Mouse (Mus musculus): ENCODE data around the gene Igsf21. TPM values are rescaled to one million over a fixed set of nuclear protein-coding genes. Genes with fewer than 3 reads are reported as not detected.

Gene Igsf21
- polyA plus RNA-seq, 1 experiment from 2014 or later: 55.7 TPM

DNA sequence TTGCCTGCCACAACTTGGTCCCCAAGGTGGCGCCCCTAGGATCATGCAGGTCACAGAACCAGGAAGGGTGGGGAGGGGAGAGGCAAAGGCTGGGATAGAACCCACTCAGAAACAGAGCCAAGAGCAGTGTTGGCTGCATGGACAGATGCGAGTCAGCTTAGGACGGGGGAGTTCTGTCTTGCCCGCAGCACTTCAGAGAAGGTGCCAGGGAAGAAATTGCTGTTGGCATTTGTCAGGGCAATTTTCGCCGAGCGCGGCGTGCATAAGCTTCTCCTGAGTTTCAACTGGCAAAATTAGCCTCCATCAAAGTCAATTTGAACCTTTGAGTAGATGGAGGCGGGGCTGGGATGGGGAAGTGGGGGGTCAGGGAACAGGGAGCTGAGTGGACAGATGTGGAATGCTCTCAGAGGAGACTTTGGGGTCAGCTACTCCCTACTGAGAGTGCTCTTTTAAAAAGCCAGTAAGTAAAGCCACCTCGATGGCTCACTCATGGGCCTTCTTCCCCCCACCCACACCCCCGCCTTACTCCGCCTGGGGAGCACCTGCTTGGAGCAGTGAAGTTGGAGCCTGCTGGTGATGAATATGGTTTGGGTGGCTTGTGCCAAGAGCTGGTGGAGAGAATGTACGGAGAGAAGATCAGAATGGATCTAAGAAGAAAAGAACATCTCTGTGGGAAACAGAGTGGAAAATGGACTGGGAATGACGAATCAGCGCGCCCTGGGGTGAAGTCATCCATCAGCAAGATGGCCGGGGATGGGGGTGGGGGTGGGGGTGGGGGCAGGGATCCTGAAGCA lies 12.0 kb downstream of the Igsf21 start:
- Histone ChIP-seq H3K36me3 (no peaks in the 10 kb centered on the region), H3K4me3 (no peak overlapping the region), H3K27me3 (no peaks in the 10 kb centered on the region), H3K9ac (no peak overlapping the region), H3K4me2 (no peak overlapping the region), H3K27ac (replicated peaks) (no peak overlapping the region), H3K4me1 (replicated peaks) (peaks cover 31% of the 10 kb centered on the region), H3K9me3 (no peaks in the 10 kb centered on the region)
- ATAC-seq (ENCODE audit: low read depth): no peak
- 59% methylated on average over 18 of the region's 18 CpGs for WGBS

DNA sequence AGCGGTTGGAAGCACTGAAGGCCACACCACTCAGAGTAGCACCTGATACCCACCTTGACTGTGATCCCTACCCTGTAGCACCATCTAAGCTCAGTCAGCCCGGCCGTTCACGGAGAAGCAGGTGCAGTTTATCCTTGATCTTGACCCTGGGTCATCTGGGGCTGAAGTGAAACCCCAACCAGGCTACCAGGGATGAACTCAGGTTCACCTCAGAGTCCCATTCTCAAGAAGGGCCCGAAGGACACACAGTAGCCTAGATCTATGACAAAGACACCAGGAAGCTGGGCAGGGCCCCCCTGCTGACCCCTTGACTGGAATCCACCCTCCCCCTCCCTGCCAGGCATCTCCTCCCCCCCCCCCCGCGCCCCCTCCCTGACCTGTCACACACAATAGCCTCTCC lies 18.7 kb downstream of the Igsf21 start:
- Histone ChIP-seq H3K36me3 (no peaks in the 10 kb centered on the region), H3K4me3 (no peak overlapping the region), H3K4me1 (replicated peaks) (peaks cover 54% of the 10 kb centered on the region), H3K9me3 (no peaks in the 10 kb centered on the region), H3K9ac (no peak overlapping the region), H3K4me2 (no peak overlapping the region), H3K27ac (replicated peaks) (no peak overlapping the region; the same call in 1 of the 2 replicates), H3K27me3 (no peaks in the 10 kb centered on the region; the same call in 1 of the 2 replicates)
- 44% methylated on average over 5 of the region's 7 CpGs for WGBS
- ATAC-seq (ENCODE audit: low read depth): no peak

DNA sequence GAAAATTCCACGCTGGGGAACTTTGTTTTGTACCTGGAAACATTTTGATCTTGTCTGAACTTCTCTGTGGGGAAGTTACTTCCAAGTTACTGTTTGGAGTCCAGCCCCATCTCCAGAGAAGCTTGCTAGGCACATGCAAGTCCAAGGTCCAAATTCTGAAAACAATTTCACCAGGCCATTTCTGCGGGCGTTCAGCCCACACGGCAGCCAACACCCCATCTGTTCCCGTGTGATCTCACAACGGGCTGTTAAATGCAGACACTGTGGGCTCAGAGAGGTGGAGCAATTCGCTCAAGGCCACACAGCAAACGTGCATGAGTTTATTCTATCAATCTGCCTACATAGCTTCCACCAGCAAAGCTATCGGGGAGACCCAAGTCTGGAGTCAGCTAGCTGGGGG lies 21.4 kb downstream of the Igsf21 start:
- ATAC-seq (ENCODE audit: low read depth): no peak
- no peak overlapping the region for H3K4me3 ChIP-seq
- H3K9me3 ChIP-seq: no peaks in the 10 kb centered on the region
- no peak overlapping the region for H3K27ac ChIP-seq (replicated peaks)
- 68% methylated on average over 9 of the region's 9 CpGs for WGBS
- H3K4me1 ChIP-seq (replicated peaks): peaks cover 79% of the 10 kb centered on the region
- H3K4me2 ChIP-seq: no peak overlapping the region
- no peaks in the 10 kb centered on the region for H3K36me3 ChIP-seq
- H3K27me3 ChIP-seq: no peaks in the 10 kb centered on the region; the same call in 1 of the 2 replicates
- no peak overlapping the region for H3K9ac ChIP-seq

DNA sequence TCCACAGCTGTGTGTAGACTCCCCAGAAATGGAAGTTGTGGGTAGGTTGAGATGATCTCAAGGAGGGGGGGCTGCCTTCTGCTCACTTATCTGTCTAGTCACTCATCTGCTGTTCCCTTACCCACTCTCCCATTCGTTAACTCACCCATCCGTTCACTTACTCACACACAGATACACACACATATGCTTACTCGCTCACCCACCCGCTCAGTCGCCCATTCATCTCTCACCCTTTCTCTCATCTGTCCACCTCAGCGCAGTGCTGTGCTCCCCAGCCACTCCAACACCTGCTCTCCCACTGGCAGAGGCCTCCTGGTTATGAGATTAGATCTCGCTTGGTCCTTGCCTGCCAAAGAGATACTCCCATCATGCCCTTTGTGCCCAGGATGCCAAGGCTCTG lies 22.1 kb downstream of the Igsf21 start:
- no peak overlapping the region for H3K4me2 ChIP-seq
- H3K36me3 ChIP-seq: no peaks in the 10 kb centered on the region
- H3K27ac ChIP-seq (replicated peaks): peak overlapping the region; percentile 52; the same call in 1 of the 2 replicates
- H3K9me3 ChIP-seq: no peaks in the 10 kb centered on the region
- no peak overlapping the region for H3K4me3 ChIP-seq
- 74% methylated on average over 7 of the region's 7 CpGs for WGBS
- H3K27me3 ChIP-seq: no peaks in the 10 kb centered on the region; the same call in 1 of the 2 replicates
- no peak overlapping the region for H3K9ac ChIP-seq
- peaks cover 79% of the 10 kb centered on the region for H3K4me1 ChIP-seq (replicated peaks)
- no peak for ATAC-seq (ENCODE audit: low read depth)

DNA sequence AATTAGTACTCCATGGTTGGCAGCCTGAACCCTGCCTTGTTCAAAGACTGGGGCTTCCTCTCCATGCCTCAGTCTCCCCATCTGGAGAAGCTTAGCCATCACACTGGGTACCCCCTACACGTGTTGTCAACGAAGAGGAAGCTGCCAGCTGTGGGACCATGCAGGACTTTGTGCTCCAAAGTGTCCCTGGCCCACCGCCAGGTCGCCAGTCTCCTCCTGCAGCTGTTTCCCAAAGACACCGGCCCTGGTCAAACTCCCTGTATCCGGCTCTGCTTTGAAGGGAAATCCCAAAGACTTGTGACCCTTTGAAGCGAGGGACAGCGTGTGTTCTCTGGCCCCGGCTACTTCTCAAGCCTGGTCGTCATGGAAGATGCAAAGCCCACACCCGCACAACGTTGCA lies 23.5 kb downstream of the Igsf21 start:
- no peak overlapping the region for H3K4me3 ChIP-seq
- no peaks in the 10 kb centered on the region for H3K9me3 ChIP-seq
- H3K36me3 ChIP-seq: no peaks in the 10 kb centered on the region
- no peak overlapping the region for H3K9ac ChIP-seq
- no peak overlapping the region for H3K27ac ChIP-seq (replicated peaks)
- H3K27me3 ChIP-seq: no peaks in the 10 kb centered on the region; the same call in 1 of the 2 replicates
- 55% methylated on average over 12 of the region's 12 CpGs for WGBS
- H3K4me2 ChIP-seq: no peak overlapping the region
- peaks cover 79% of the 10 kb centered on the region for H3K4me1 ChIP-seq (replicated peaks)
- ATAC-seq (ENCODE audit: low read depth): no peak

DNA sequence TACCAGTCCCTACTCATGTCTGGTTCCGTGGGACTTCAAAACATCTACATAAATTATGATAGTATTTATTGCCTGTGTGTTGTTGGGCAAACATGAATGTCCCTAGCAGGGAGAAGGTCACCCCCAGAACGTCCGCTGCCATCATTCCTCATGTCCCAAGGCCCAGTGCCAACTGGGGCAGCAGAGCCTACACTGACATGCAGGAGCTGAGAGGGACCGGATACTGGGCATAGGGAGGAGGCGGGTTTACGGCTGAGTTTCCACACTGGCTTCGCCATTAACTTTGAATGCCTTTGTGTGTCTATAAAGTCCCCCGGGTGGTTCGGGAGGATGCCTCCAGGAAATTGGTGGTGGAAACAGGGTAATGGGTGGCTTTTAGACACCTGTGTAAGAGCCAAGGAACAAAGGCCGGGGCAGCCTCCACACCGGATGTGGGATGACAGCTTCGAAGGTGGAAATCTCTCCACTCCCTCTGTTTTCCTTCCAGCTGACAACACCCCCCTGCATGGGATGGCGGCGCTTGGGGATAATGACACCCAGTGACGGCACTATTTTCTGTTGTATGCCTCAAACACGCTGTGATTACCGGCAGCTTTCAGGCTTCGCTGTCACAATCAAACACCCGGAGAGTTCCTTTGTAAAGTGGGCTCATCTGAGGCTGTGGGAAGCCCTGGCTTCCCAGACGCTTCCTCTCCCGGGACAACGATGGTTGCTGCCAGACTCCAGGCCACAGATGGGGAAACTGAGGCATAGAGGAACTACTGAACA lies 26.1 kb downstream of the Igsf21 start:
- no peak for ATAC-seq (ENCODE audit: low read depth)
- H3K9ac ChIP-seq: no peak overlapping the region
- H3K4me1 ChIP-seq (replicated peaks): peaks cover 75% of the 10 kb centered on the region
- 0 out of 2 replicates have a peak overlapping the region, but pooled peaks have one; percentile 5 for H3K4me2 ChIP-seq
- H3K27me3 ChIP-seq: no peaks in the 10 kb centered on the region
- no peaks in the 10 kb centered on the region for H3K36me3 ChIP-seq
- WGBS: 12% methylated on average over 22 of the region's 22 CpGs
- no peaks in the 10 kb centered on the region for H3K9me3 ChIP-seq
- no peak overlapping the region for H3K4me3 ChIP-seq
- H3K27ac ChIP-seq (replicated peaks): peak overlapping the region; percentile 64

DNA sequence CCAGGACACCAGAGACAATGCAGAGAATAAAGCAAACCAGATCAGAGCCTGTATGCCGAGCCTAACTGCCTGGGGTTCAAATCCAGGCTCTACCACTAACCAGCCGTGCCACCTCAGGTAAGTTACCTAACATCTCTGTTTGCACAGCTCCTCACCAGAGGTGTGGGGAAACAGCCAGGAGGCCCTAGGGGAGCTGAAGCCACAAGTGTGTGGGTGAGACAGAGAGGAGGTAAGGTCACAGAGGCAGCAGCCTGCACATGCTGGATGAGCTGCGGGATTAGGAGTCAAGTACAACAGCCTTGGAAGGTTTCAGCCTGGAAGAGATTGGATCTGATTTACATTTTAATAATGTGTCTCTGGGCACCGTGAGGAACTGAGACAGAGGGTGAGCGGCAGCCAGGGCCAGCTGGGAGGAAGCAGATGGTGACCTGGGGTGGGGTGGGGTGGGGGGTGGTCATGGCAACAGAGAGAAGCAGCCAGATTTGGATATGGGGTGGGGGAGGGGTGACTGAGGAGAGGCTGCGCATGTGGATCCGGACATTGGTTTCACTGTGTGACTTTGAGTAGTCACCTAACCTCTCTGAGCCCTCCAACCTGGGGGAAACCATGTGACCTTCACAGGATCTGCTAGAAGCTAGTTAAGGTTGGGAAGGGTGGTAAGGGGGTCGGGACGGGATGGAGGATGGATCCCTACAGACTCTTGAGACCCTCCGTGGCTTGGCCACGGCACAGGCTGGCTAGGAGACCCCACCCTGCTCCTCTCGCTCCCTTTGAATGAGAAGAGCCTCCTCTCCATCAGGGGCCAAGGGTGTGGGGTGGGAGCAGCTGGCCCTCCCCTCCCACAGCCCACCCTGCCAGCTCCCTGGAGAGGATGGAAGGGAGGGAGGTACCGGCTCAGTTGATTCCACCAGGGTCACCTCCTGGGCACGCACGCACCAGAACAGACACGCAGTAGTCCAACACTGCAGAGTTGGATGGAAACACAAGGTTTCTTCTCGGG lies 27.4 kb downstream of the Igsf21 start:
- Histone ChIP-seq H3K36me3 (no peaks in the 10 kb centered on the region), H3K9ac (no peak overlapping the region), H3K4me2 (no peak overlapping the region), H3K27ac (replicated peaks) (peak overlapping the region; percentile 68), H3K27me3 (no peaks in the 10 kb centered on the region), H3K9me3 (no peaks in the 10 kb centered on the region), H3K4me1 (replicated peaks) (peaks cover 82% of the 10 kb centered on the region), H3K4me3 (no peak overlapping the region)
- peak; percentile 42; the same call in 1 of the 2 replicates for ATAC-seq (ENCODE audit: low read depth)
- WGBS: 35% methylated on average over 17 of the region's 17 CpGs

DNA sequence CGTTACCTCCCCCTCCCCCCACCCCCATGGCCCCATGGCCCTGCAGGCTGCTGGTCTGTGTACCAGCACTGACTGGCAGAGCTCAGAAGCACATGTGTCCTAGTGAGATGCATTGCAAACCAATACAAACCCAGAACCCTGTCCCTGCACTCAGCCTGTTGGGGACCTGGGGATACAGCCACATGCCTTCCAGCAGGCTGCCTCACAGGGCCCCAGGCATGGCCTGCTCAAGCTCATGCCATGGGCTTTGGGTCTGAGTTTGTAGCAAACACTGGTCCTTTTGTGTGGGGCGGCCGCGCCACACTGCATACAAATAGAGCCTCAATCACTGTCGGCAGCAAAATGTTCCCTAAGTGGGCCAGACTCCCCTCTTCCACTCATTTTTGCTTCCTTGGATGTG lies 28.2 kb downstream of the Igsf21 start:
- peak; percentile 41; the same call in 1 of the 2 replicates for ATAC-seq (ENCODE audit: low read depth)
- no peaks in the 10 kb centered on the region for H3K9me3 ChIP-seq
- WGBS: 17% methylated on average over 5 of the region's 5 CpGs
- no peaks in the 10 kb centered on the region for H3K36me3 ChIP-seq
- H3K4me3 ChIP-seq: no peak overlapping the region
- no peak overlapping the region for H3K4me2 ChIP-seq
- H3K4me1 ChIP-seq (replicated peaks): peaks cover 80% of the 10 kb centered on the region
- H3K9ac ChIP-seq: 0 out of 2 replicates have a peak overlapping the region, but pooled peaks have one; percentile 9
- H3K27me3 ChIP-seq: no peaks in the 10 kb centered on the region
- H3K27ac ChIP-seq (replicated peaks): peak overlapping the region; percentile 68

DNA sequence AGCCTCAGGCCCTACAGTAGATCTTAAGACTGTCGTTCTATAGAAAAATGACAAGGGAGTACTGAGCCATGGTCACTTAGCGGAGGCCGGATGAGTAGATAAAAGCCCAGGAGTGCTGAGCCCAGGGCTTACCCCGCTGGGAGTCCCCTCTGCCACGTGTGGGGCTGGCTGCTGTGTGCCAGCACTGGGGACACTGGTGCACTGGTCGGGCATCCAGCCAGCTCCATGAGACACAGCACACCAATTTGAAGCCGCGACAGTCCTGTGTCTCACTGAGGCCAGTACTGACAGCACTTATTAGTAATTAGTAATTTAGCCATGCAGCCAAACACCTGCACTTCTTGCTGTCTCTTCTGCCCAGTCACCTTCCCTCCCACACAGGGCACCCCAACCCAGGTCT lies 28.6 kb downstream of the Igsf21 start:
- no peak overlapping the region for H3K4me2 ChIP-seq
- no peaks in the 10 kb centered on the region for H3K27me3 ChIP-seq
- H3K9me3 ChIP-seq: no peaks in the 10 kb centered on the region
- no peak overlapping the region for H3K4me3 ChIP-seq
- peak overlapping the region; percentile 68 for H3K27ac ChIP-seq (replicated peaks)
- no peak overlapping the region for H3K9ac ChIP-seq
- H3K36me3 ChIP-seq: no peaks in the 10 kb centered on the region
- peaks cover 76% of the 10 kb centered on the region for H3K4me1 ChIP-seq (replicated peaks)
- WGBS: 32% methylated on average over 8 of the region's 8 CpGs
- ATAC-seq (ENCODE audit: low read depth): peak; percentile 44

DNA sequence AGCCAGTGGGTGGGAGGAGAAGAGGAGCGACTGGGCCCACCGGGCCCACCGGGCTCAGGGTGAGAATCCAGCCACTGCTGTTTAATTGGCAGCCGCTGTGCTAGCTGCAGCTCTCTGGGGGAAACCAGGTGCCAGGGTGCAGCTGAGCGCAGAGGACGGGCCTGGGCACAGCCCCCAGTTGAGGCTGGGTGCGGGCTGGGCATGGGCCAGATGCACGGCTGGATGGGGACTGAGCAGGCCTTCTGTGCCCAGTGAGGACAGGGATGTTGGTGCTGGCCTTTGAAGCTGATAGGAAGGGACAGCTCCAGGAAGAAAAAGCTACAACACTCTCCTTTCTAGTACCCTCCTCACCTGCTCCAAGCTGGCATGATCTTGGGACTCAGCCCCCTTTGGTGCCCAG lies 30.5 kb downstream of the Igsf21 start:
- Histone ChIP-seq H3K4me3 (no peak overlapping the region), H3K4me2 (no peak overlapping the region), H3K27me3 (no peaks in the 10 kb centered on the region), H3K9me3 (no peaks in the 10 kb centered on the region), H3K9ac (no peak overlapping the region), H3K4me1 (replicated peaks) (peaks cover 69% of the 10 kb centered on the region), H3K27ac (replicated peaks) (no peak overlapping the region; the same call in 1 of the 2 replicates), H3K36me3 (no peaks in the 10 kb centered on the region)
- no peak for ATAC-seq (ENCODE audit: low read depth)
- 76% methylated on average over 8 of the region's 8 CpGs for whole genome bisulfite sequencing

DNA sequence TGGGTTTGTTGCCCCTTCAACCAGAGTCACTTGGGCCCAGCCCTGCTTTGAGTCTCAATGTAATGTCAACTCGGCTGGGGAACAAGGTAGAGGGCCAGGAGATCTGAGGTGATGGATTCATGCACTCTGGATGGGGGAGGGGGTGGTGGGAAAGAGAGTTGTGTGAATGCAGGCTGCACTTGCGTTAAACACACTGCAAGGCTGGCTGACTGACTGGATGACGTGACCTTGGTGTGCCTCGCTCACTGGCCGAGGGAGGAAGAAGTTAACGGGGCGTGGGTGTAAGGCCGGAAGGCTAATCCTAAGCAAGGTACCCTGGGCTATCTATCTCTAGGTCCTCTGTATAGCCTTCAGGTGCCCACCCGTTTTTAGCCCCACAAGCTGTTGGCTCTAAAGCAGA lies 31.4 kb downstream of the Igsf21 start:
- H3K9ac ChIP-seq: no peak overlapping the region
- no peaks in the 10 kb centered on the region for H3K9me3 ChIP-seq
- WGBS: 68% methylated on average over 9 of the region's 9 CpGs
- H3K27me3 ChIP-seq: no peaks in the 10 kb centered on the region
- no peaks in the 10 kb centered on the region for H3K36me3 ChIP-seq
- H3K4me2 ChIP-seq: no peak overlapping the region
- peak overlapping the region; percentile 40; the same call in 1 of the 2 replicates for H3K27ac ChIP-seq (replicated peaks)
- no peak overlapping the region for H3K4me3 ChIP-seq
- ATAC-seq (ENCODE audit: low read depth): no peak
- H3K4me1 ChIP-seq (replicated peaks): peaks cover 66% of the 10 kb centered on the region
